8 mouse cellular contexts compared by ENCODE assay signal in genomic region chr14:57407039-57407987, GRCm38 (mm10). TPM values are rescaled to one million over a fixed set of nuclear protein-coding genes. Genes with fewer than 3 reads are reported as not detected.
DNase-seq lines count a peak whose midpoint lies in the region; ATAC-seq and TF ChIP-seq lines count a peak whose summit lies in the region.

No protein-coding gene starts in this region.

- no peaks in the 10 kb centered on the region for H3K36me3 ChIP-seq in heart, embryonic 13.5 days
- H3K36me3 ChIP-seq in kidney, embryonic 14.5 days (ENCODE audit: control insufficient read depth, insufficient read depth, low read length) = no peaks in the 10 kb centered on the region
- H3K36me3 ChIP-seq in lung, postnatal 0 days (ENCODE audit: insufficient read depth, low read length) = no peaks in the 10 kb centered on the region

- peak; percentile 74 for TF ChIP-seq CTCF in lung, postnatal 0 days (IDR thresholded peaks at IDR 0.05)

- H3K4me2 ChIP-seq in heart, embryonic 13.5 days = peak overlapping the region; percentile 49
- H3K4me2 ChIP-seq in kidney, embryonic 14.5 days (replicated peaks; ENCODE audit: low read depth, low read length) = peak overlapping the region; percentile 25
- peak overlapping the region; percentile 42 for H3K4me2 ChIP-seq in lung, postnatal 0 days (replicated peaks; ENCODE audit: low read depth, low read length)

- no peaks in the 10 kb centered on the region for H3K9me3 ChIP-seq in heart, embryonic 13.5 days
- H3K9me3 ChIP-seq in kidney, embryonic 14.5 days (ENCODE audit: control insufficient read depth, low read length) = no peaks in the 10 kb centered on the region
- no peaks in the 10 kb centered on the region for H3K9me3 ChIP-seq in lung, postnatal 0 days (ENCODE audit: low read length)

- peak overlapping the region; percentile 7; the same call in 1 of the 2 replicates for H3K4me3 ChIP-seq in heart, embryonic 13.5 days
- H3K4me3 ChIP-seq in kidney, embryonic 14.5 days (ENCODE audit: low read length) = peak overlapping the region; percentile 12; the same call in 1 of the 2 replicates
- H3K4me3 ChIP-seq in lung, postnatal 0 days (ENCODE audit: low read depth, low read length) = no peak overlapping the region

- peak; percentile 13 to 43 for DNase-seq in spleen, adult 18-20 months
- no peak for DNase-seq in spleen, adult 12 weeks (ENCODE audit: low spot score)
- peak; percentile 87 for DNase-seq in embryo, embryonic 10.5 days (ENCODE audit: low spot score)
- DNase-seq in lung, postnatal 0 days (ENCODE audit: low spot score) = peak; percentile 92
- DNase-seq in skeletal muscle tissue, adult 2 months (ENCODE audit: low read depth, low spot score) = peak; percentile 5

- peak overlapping the region; percentile 50; the same call in 1 of the 2 replicates for H3K9ac ChIP-seq in heart, embryonic 13.5 days
- no peak overlapping the region for H3K9ac ChIP-seq in kidney, embryonic 14.5 days (ENCODE audit: low read depth, low read length)
- no peak overlapping the region for H3K9ac ChIP-seq in lung, postnatal 0 days (replicated peaks; ENCODE audit: low read depth)

- peaks cover 11% of the 10 kb centered on the region for H3K4me1 ChIP-seq in heart, embryonic 13.5 days
- 0 out of 2 replicates have a peak, but pooled peaks cover 5% of the 10 kb centered on the region for H3K4me1 ChIP-seq in kidney, embryonic 14.5 days (ENCODE audit: control insufficient read depth, insufficient read depth, low read length)
- H3K4me1 ChIP-seq in lung, postnatal 0 days (ENCODE audit: insufficient read depth, low read depth, low read length) = no peaks in the 10 kb centered on the region; the same call in 1 of the 2 replicates

- TF ChIP-seq EP300 in lung, postnatal 0 days (IDR thresholded peaks at IDR 0.05) = peak; percentile 72

- no peak overlapping the region for H3K27ac ChIP-seq in heart, embryonic 13.5 days (replicated peaks)
- H3K27ac ChIP-seq in kidney, embryonic 14.5 days (ENCODE audit: low read depth, low read length) = no peak overlapping the region
- peak overlapping the region; percentile 26; the same call in 1 of the 2 replicates for H3K27ac ChIP-seq in lung, postnatal 0 days (ENCODE audit: low read length)

- WGBS in heart, embryonic 13.5 days = 4% methylated on average over 12 of the region's 12 CpGs
- 6% methylated on average over 12 of the region's 12 CpGs for WGBS in kidney, embryonic 14.5 days
- WGBS in lung, postnatal 0 days = 5% methylated on average over 12 of the region's 12 CpGs

- ATAC-seq in heart, embryonic 13.5 days (ENCODE audit: extremely low read depth, insufficient number of reproducible peaks, low FRiP score, low TSS enrichment) = no peak
- peak; percentile 90 for ATAC-seq in kidney, embryonic 14.5 days (ENCODE audit: low FRiP score, low TSS enrichment)
- peak; percentile 96 for ATAC-seq in lung, postnatal 0 days
- no peak for ATAC-seq in monocyte, adult 5-6 weeks (replicated peaks; ENCODE audit: insufficient number of reproducible peaks, low FRiP score, low TSS enrichment, poor library complexity, severe bottlenecking)

- no peaks in the 10 kb centered on the region for H3K27me3 ChIP-seq in heart, embryonic 13.5 days (replicated peaks)
- H3K27me3 ChIP-seq in kidney, embryonic 14.5 days (ENCODE audit: control insufficient read depth, insufficient read depth, low read length) = no peaks in the 10 kb centered on the region
- no peaks in the 10 kb centered on the region for H3K27me3 ChIP-seq in lung, postnatal 0 days (replicated peaks; ENCODE audit: insufficient read depth, low read length)

RNA-seq across cellular contexts. Expression of gene Cryl1, which starts 9.0 kb away (rescaled TPM):
- 12.1 and 15.6 TPM in 2 replicates for polyA plus RNA-seq in heart, embryonic 13.5 days (2015; fragmentation: Nextera tagmentation; extraction: Ambion mirVana)
- polyA plus RNA-seq in kidney, embryonic 14.5 days (2014; fragmentation: Nextera tagmentation; extraction: Ambion mirVana) = 14.3 and 17.6 TPM in 2 replicates
- polyA plus RNA-seq in lung, postnatal 0 days (2015; fragmentation: Nextera tagmentation; extraction: Ambion mirVana) = 16.0 and 17.5 TPM in 2 replicates
- total RNA-seq in monocyte, adult 5-6 weeks (2017) = 5.0 to 8.0 TPM (median 5.3 TPM) in 3 replicates

RNA-seq across cellular contexts. Expression of gene Ift88, which starts 16.5 kb away (rescaled TPM):
- 5.3 and 6.1 TPM in 2 replicates for polyA plus RNA-seq in heart, embryonic 13.5 days (2015; fragmentation: Nextera tagmentation; extraction: Ambion mirVana)
- polyA plus RNA-seq in kidney, embryonic 14.5 days (2014; fragmentation: Nextera tagmentation; extraction: Ambion mirVana) = 16.2 and 22.5 TPM in 2 replicates
- polyA plus RNA-seq in lung, postnatal 0 days (2015; fragmentation: Nextera tagmentation; extraction: Ambion mirVana) = 11.0 and 14.8 TPM in 2 replicates
- 2.7 to 9.5 TPM (median 3.3 TPM) in 3 replicates for total RNA-seq in monocyte, adult 5-6 weeks (2017)

Comparison
In these comparisons a context has a peak if more than half of its experiments do, and no peak if none do; other contexts are left out.
1. ATAC-seq: peak in kidney, embryonic 14.5 days (single experiment) and lung, postnatal 0 days (single experiment); none in heart, embryonic 13.5 days (single experiment) and monocyte, adult 5-6 weeks (single experiment).
2. Peak in every context shown above with its lines, with median percentiles within 50 percentile points of each other: H3K4me2 ChIP-seq.